Mouse (Mus musculus) midbrain, embryonic 12.5 days (tissue): ENCODE results near the gene Myo3b. TPM values are rescaled to one million over a fixed set of nuclear protein-coding genes. Genes with fewer than 3 reads are reported as not detected.

Experiments
- ATAC-seq: fragments of 200-750 bp; cut with Nextera tagmentation; 2 replicates; pipeline ENCODE4 v1.8.0; 2017; ENCODE audit warnings: low read depth, moderate TSS enrichment, moderate library complexity; ENCODE audit not compliant: low FRiP score
- H3K27ac ChIP-seq: fragments of 300-500 bp; sonication (generic); replicated peaks from 2 replicates; pipeline ENCODE4 v1.5.1; 2016; ENCODE audit warnings: mild to moderate bottlenecking
- H3K27me3 ChIP-seq: fragments of 300-500 bp; sonication (generic); 2 replicates; pipeline ENCODE4 v1.6.1; 2016; ENCODE audit warnings: mild to moderate bottlenecking
- H3K36me3 ChIP-seq: fragments of 300-500 bp; sonication (generic); 2 replicates; pipeline ENCODE4 v1.6.1; 2016
- H3K4me1 ChIP-seq: fragments of 300-500 bp; sonication (generic); 2 replicates; pipeline ENCODE4 v1.6.1; 2016
- H3K4me2 ChIP-seq: fragments of 300-500 bp; sonication (generic); replicated peaks from 2 replicates; pipeline ENCODE4 v1.6.1; 2016; ENCODE audit warnings: mild to moderate bottlenecking, moderate library complexity
- H3K4me3 ChIP-seq: fragments of 300-500 bp; sonication (generic); 2 replicates; pipeline ENCODE4 v1.5.1; 2016; ENCODE audit warnings: mild to moderate bottlenecking
- H3K9ac ChIP-seq: fragments of 300-500 bp; sonication (generic); replicated peaks from 2 replicates; pipeline ENCODE4 v1.6.1; 2016; ENCODE audit warnings: mild to moderate bottlenecking, moderate library complexity
- H3K9me3 ChIP-seq: fragments of 300-500 bp; sonication (generic); 2 replicates; pipeline ENCODE4 v1.6.1; 2016; ENCODE audit warnings: mild to moderate bottlenecking
- WGBS: fragments of 180-500 bp; shearing (Covaris S2); methylation state at CpG from one replicate; pipeline ENCODE4 v1.1.7; 2016; 5-methylcytosine and 5-hydroxymethylcytosine counted together
- polyA plus RNA-seq: library from polyadenylated mRNA; unstranded; fragments of >200 nt; fragmentation: Nextera tagmentation; extraction: Ambion mirVana; gene quantifications from 2 replicates; pipeline ENCODE4 v1.2.1, GENCODE M21; 2016

Gene Myo3b
- polyA plus RNA-seq, 1 experiment from 2014 or later, result not detected

GRCm38 (mm10) chr2:70400321-70400720 lies 361.4 kb downstream of the Myo3b start:
- H3K4me1 ChIP-seq, result peaks cover 3% of the 10 kb centered on the region; the same call in 1 of the 2 replicates
- ATAC-seq, result no peak
- 73% methylated on average over 6 of the region's 6 CpGs for WGBS
- no peak overlapping the region for H3K9ac ChIP-seq
- no peaks in the 10 kb centered on the region for H3K9me3 ChIP-seq
- no peak overlapping the region for H3K4me3 ChIP-seq
- H3K27ac ChIP-seq, result no peak overlapping the region
- no peak overlapping the region for H3K4me2 ChIP-seq
- H3K36me3 ChIP-seq, result no peaks in the 10 kb centered on the region
- H3K27me3 ChIP-seq, result 0 out of 2 replicates have a peak, but pooled peaks cover 4% of the 10 kb centered on the region

GRCm38 (mm10) chr2:70404301-70404700 lies 365.4 kb downstream of the Myo3b start:
- WGBS, result 52% methylated on average over 2 of the region's 2 CpGs
- ATAC-seq, result no peak

GRCm38 (mm10) chr2:70406846-70407245 lies 367.9 kb downstream of the Myo3b start:
- H3K9me3 ChIP-seq, result no peaks in the 10 kb centered on the region
- no peak overlapping the region for H3K4me2 ChIP-seq
- no peak overlapping the region for H3K4me3 ChIP-seq
- H3K4me1 ChIP-seq, result peaks cover 13% of the 10 kb centered on the region
- no peak overlapping the region for H3K27ac ChIP-seq
- peaks cover 3% of the 10 kb centered on the region; the same call in 1 of the 2 replicates for H3K27me3 ChIP-seq
- no peak for ATAC-seq
- H3K36me3 ChIP-seq, result no peaks in the 10 kb centered on the region
- no peak overlapping the region for H3K9ac ChIP-seq
- 80% methylated on average over 5 of the region's 5 CpGs for WGBS

More at GRCm38 (mm10) chr2:70404301-70404700, 365.4 kb downstream of the Myo3b start:
- Histone ChIP-seq H3K4me2 (no peak overlapping the region), H3K4me3 (no peak overlapping the region), H3K27me3 (peaks cover 3% of the 10 kb centered on the region; the same call in 1 of the 2 replicates), H3K9ac (no peak overlapping the region), H3K4me1 (peaks cover 17% of the 10 kb centered on the region), H3K27ac (no peak overlapping the region), H3K9me3 (no peaks in the 10 kb centered on the region), H3K36me3 (no peaks in the 10 kb centered on the region)

- Histone ChIP-seq H3K4me2 (no peak overlapping the region), H3K4me1 (peaks cover 13% of the 10 kb centered on the region), H3K27me3 (peaks cover 3% of the 10 kb centered on the region; the same call in 1 of the 2 replicates), H3K36me3 (no peaks in the 10 kb centered on the region), H3K9ac (no peak overlapping the region), H3K4me3 (no peak overlapping the region), H3K27ac (no peak overlapping the region), H3K9me3 (no peaks in the 10 kb centered on the region)
- ATAC-seq, result no peak
- 79% methylated on average over 5 of the region's 5 CpGs for WGBS
Observed at GRCm38 (mm10) chr2:70407729-70408128, 368.8 kb downstream of the Myo3b start.

- H3K9ac ChIP-seq, result no peak overlapping the region
- H3K4me1 ChIP-seq, result peaks cover 13% of the 10 kb centered on the region
- no peak overlapping the region for H3K27ac ChIP-seq
- WGBS, result 71% methylated on average over 4 of the region's 4 CpGs
- ATAC-seq, result no peak
- H3K27me3 ChIP-seq, result peaks cover 3% of the 10 kb centered on the region; the same call in 1 of the 2 replicates
- no peaks in the 10 kb centered on the region for H3K36me3 ChIP-seq
- H3K4me2 ChIP-seq, result no peak overlapping the region
- no peak overlapping the region for H3K4me3 ChIP-seq
- H3K9me3 ChIP-seq, result no peaks in the 10 kb centered on the region
Observed at GRCm38 (mm10) chr2:70410298-70410885, 371.5 kb downstream of the Myo3b start.

GRCm38 (mm10) chr2:70412315-70412714 lies 373.4 kb downstream of the Myo3b start:
- Histone ChIP-seq H3K4me3 (no peak overlapping the region), H3K9ac (no peak overlapping the region), H3K27ac (no peak overlapping the region), H3K27me3 (peaks cover 3% of the 10 kb centered on the region; the same call in 1 of the 2 replicates), H3K9me3 (no peaks in the 10 kb centered on the region), H3K4me2 (no peak overlapping the region), H3K36me3 (no peaks in the 10 kb centered on the region), H3K4me1 (peaks cover 7% of the 10 kb centered on the region)
- ATAC-seq, result no peak
- 74% methylated on average over 13 of the region's 13 CpGs for WGBS

GRCm38 (mm10) chr2:70414386-70414785 lies 375.5 kb downstream of the Myo3b start:
- no peak for ATAC-seq
- no peak overlapping the region for H3K4me2 ChIP-seq
- WGBS, result 91% methylated on average over 1 of the region's 1 CpGs
- H3K27me3 ChIP-seq, result no peaks in the 10 kb centered on the region
- H3K27ac ChIP-seq, result no peak overlapping the region
- H3K9me3 ChIP-seq, result no peaks in the 10 kb centered on the region
- no peaks in the 10 kb centered on the region for H3K36me3 ChIP-seq
- no peaks in the 10 kb centered on the region for H3K4me1 ChIP-seq
- H3K9ac ChIP-seq, result no peak overlapping the region
- H3K4me3 ChIP-seq, result no peak overlapping the region

GRCm38 (mm10) chr2:70415521-70415920 lies 376.6 kb downstream of the Myo3b start:
- Histone ChIP-seq H3K27me3 (no peaks in the 10 kb centered on the region), H3K4me2 (no peak overlapping the region), H3K27ac (no peak overlapping the region), H3K9me3 (no peaks in the 10 kb centered on the region), H3K9ac (no peak overlapping the region), H3K4me1 (no peaks in the 10 kb centered on the region), H3K4me3 (no peak overlapping the region), H3K36me3 (no peaks in the 10 kb centered on the region)
- 62% methylated on average over 1 of the region's 1 CpGs for WGBS
- ATAC-seq, result no peak

GRCm38 (mm10) chr2:70419336-70419735 lies 380.4 kb downstream of the Myo3b start:
- H3K36me3 ChIP-seq, result no peaks in the 10 kb centered on the region
- no peak for ATAC-seq
- H3K4me1 ChIP-seq, result no peaks in the 10 kb centered on the region
- no peak overlapping the region for H3K27ac ChIP-seq
- WGBS, result 92% methylated on average over 6 of the region's 6 CpGs
- no peak overlapping the region for H3K9ac ChIP-seq
- no peak overlapping the region for H3K4me2 ChIP-seq
- no peak overlapping the region for H3K4me3 ChIP-seq
- no peaks in the 10 kb centered on the region for H3K27me3 ChIP-seq
- no peaks in the 10 kb centered on the region for H3K9me3 ChIP-seq

GRCm38 (mm10) chr2:70421144-70421874 lies 382.4 kb downstream of the Myo3b start:
- Histone ChIP-seq H3K27me3 (no peaks in the 10 kb centered on the region), H3K4me2 (no peak overlapping the region), H3K4me3 (no peak overlapping the region), H3K4me1 (no peaks in the 10 kb centered on the region), H3K36me3 (no peaks in the 10 kb centered on the region), H3K27ac (no peak overlapping the region), H3K9ac (no peak overlapping the region), H3K9me3 (no peaks in the 10 kb centered on the region)
- 84% methylated on average over 13 of the region's 13 CpGs for WGBS
- ATAC-seq, result no peak

GRCm38 (mm10) chr2:70425611-70426010 lies 386.7 kb downstream of the Myo3b start:
- 68% methylated on average over 11 of the region's 11 CpGs for WGBS
- Histone ChIP-seq H3K9me3 (no peaks in the 10 kb centered on the region), H3K4me1 (no peaks in the 10 kb centered on the region), H3K36me3 (no peaks in the 10 kb centered on the region), H3K27ac (no peak overlapping the region), H3K4me3 (no peak overlapping the region), H3K27me3 (no peaks in the 10 kb centered on the region), H3K9ac (no peak overlapping the region), H3K4me2 (no peak overlapping the region)
- ATAC-seq, result no peak

GRCm38 (mm10) chr2:70443035-70443434 lies 404.1 kb downstream of the Myo3b start:
- Histone ChIP-seq H3K27ac (peak overlapping the region; percentile 42; the same call in 1 of the 2 replicates), H3K4me2 (peak overlapping the region; percentile 38), H3K4me1 (peaks cover 20% of the 10 kb centered on the region), H3K9ac (no peak overlapping the region), H3K27me3 (no peaks in the 10 kb centered on the region; the same call in 1 of the 2 replicates), H3K36me3 (no peaks in the 10 kb centered on the region), H3K9me3 (no peaks in the 10 kb centered on the region), H3K4me3 (no peak overlapping the region)
- ATAC-seq, result peak; percentile 76
- 9% methylated on average over 4 of the region's 4 CpGs for WGBS
